Mouse (Mus musculus): ENCODE data around the gene Rras. TPM values are rescaled to one million over a fixed set of nuclear protein-coding genes. Genes with fewer than 3 reads are reported as not detected.

Gene Rras
- total RNA-seq, 2 experiments from 2014 or later: 71.2 to 73.4 TPM

DNA sequence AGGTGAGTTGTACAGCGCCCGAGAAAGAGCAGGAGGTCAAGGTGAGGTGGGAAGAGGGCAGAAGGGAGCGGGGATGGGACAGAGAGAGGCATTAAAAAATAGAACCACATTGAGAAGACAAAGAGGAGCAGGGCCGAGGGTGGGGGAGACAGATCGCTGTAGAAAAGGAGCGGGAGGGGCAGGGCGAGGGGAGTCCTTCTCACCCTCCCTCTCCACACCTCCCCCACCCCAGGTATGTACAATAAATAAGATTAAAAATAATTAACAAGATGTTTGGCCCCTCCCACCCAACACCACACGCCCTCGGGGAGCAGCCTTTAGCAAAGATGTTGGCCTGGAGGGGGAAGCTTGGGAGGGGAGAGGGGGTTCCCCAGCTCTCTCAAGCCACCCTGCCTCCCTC, 10.0 kb downstream of the Rras start:
- DNase-seq: no peak

DNA sequence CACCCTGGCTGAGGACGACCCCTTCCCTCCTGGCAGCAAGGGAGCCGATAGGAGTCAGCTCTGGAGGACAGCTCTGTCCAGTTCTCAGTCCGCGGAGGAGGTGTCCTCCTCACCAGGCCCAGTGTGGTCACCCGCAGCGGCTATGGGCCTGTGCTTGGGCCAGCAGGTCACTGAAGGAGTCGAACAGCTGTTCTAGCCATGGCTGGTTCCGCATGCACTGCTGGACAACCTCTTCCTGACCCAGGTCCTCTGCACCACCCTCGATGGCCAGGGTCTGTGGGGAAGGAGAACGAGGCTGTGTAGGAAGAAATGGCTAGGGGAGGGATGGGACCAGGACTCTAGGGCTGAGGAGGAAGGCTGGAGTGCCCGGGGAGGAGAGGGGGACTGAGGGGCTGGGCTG, 10.6 kb downstream of the Rras start:
- no peak for DNase-seq

DNA sequence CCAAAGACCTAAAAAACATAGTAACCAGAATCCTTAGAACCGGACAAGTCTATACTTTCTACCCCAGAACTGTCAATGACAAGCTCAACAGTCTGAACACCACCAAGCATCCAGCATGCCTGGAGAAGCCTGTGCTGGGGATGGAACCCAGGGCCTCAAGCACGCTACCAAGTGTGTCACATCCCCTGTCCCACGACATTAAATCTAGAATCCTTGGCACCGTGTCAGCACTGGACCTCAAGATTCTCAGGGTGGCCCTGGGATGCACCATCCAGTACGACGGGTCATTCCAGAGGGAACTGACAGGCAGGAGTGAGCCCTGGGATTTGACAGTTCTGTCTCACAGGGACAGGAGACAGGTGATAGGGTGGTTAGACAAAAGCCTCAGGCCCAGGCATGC, 12.2 kb downstream of the Rras start:
- no peak for DNase-seq

DNA sequence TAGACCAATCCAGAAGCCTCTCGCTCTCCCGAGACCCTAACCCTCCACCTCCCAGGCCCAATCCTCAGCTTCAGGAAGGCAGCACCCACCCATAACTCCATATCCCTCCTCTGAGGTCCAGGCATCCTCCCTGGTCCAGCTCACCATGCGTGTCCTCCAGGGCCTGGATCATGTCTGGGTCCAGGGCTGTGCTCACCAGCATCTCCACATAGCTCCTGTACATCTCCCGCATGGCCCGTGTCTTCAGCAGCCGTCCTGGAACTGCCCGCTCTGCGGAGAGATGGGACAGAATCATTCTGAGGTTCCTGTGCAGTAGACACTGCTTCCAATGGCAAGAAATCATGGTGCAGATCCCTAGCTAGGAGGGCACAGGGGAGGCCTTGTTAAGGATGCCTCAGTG, 13.1 kb downstream of the Rras start:
- DNase-seq: no peak

DNA sequence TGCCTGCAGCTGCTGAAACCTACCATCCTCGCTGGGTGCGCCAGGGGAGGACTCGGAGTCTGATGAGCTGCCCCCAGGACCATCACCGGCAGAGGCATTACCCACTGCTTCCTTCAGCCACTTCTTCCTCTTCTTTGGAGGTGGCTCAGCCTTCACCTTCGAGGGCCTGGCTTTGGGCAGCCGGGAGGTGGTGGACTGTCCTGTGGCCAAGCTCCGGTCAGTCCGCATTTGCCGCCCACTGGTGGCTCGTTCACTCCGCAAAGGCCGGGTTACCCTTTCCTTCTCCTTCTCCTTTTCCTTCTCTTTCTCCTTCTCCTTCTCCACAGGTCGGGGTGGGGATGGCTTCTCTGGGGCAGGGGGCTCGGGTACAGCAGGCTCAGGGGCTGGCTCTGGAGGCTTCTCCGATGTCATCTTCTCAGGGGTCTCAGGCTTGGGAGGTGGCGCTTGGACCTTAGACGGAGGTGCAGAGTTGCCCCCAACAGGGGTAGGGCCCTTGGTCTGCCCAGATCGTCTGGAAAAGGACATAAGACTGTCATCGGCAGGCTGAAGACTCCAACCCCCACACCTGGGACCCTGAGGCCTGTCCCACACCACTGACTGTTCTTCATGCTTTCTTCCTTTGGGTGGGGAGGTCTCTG, 16.1 kb downstream of the Rras start:
- DNase-seq: no peak

DNA sequence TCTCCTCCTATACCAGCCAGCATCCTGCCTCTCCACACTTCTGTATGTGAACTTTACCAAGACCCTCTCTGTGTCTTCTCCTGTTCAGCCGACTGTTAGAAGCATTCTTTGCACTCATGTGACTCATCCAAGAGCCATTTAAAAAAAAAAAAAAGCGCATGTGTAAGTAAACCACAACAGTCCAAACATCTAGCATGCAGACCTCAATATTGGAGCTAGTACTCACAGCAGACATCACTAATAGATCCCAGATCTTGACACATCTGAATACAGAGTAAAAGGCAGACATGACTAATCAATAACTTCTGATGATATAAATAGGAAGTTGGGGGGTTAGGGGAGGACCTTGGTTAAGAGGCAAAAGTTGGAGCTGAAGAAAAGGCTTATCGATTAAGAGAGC, 17.9 kb downstream of the Rras start:
- DNase-seq: no peak

DNA sequence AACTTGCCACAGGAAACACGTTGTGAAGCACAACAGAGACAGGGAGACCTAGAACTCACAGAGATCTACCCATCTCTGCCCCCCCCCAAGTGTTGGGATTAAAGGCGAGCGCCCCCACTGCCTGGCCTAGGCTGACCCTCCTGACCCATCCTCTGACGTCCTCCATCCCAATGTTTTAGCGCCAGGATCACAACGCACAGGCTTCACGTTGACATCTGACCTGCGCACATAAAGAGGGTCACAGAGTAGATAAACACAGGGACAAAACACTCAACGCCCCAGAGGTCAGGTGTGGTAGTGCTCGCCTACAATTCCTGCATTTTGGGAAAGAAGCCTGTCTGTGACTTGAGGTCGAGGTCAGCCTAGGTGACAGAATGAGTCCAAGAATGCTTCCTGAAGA, 18.9 kb downstream of the Rras start:
- no peak for DNase-seq

DNA sequence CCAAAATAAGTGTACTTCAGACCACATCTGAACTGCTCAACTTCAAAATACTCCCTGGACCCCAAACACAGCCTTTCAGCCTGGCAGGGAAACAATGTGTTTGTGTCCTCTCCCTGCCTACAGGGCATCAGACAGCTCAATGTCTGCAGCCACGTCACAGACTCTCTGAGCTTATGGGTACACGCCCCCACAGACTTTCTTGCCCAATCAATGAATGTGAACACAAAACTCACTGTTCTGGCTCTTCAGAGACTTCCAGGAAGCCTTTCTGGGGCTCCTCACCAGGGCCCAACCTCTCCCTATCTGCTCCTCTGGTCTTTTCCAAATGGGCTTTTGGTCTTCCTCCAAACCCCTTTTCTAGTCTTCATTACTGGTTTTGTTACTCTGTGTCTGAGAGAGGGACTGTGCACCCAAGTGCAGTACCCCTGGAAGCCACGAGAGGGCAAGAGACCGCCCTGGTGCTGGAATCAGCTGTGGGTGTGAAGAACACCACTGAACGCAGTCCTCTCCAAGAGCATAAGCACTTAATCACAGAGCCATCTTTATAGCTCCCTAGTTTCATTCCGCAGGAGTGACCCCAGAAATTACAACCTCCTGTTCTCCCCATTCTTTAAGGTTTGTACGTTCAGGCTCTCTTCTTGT, 20.1 kb downstream of the Rras start:
- DNase-seq: peak; percentile 78

DNA sequence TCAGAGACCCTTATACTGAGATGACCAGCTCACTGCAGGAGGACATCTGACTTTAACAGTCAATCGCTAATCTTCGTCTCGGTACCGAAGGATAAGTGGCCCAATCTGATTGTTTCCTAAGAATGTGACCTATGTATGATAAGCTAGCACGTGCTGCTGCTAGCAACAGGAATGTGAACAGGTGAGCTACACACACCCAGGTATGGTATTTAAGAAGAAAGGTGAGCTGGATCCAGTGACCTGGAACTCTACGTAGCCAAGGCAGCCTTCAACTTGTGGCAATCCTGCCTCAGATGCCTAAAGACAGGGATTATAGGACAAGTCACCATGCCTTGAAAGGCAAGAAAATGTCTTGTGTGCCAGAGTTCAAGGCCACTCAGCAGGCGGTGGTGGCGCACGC, 20.6 kb downstream of the Rras start:
- no peak for DNase-seq

DNA sequence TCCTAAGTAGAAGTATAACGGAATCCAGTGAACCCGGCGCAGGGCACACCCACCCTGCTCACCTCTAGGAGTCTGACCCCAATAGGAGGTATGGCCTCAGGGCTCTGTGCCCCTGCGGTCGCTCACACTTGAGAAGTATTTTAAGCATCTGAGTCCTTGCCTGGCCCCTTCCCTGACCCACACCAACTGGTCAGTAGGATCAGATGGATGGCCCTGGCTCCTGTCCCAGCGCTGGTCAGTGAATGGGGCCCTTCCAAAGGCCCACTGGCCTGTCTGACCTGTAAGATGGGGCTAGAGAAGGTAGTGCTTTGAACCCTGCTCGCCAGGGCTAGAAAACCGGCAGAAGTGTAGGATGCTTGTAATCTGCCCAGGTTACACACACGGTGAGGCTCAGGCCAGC, 23.1 kb downstream of the Rras start:
- no peak for DNase-seq

DNA sequence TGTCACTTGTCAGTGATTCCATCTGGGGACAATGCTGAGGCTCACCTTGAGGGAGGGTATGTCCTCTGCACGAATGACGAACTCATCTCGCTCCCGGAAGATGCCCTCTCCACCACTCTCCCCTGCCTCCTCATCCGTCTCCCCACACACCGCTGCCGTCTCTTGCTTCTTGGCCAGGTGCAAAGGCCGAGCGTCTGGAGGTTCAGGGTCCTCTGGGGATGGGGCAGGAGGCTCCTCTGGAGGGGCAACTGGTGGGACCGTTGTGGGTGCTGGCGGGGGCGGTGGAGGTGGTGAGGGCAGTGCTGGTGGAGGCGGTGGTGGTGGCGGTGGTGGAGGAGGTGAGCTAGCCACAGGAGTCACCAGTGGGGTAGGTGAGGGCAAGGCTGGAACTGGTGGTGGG, 25.5 kb downstream of the Rras start:
- DNase-seq: no peak

DNA sequence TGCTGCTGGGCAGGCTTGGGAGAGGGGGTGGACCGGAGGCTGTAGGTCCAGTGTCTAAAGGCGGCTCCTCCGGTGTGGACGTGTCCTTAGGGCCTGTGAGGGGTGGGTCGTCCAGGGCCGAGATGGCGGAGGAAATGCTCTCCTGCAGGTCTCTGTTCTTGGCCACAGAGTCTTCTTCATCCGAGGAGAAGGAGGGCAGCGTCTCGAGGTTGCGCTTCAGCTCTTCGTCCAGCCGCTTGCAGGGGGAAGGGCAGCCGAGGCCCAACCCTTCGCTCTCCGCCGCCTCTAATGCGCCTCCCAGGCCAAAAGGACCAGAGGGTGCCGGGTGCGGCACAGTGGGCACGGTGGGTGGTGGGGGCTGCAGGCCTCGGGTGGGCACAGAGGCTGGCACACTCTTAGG, 28.0 kb downstream of the Rras start:
- DNase-seq: no peak

DNA sequence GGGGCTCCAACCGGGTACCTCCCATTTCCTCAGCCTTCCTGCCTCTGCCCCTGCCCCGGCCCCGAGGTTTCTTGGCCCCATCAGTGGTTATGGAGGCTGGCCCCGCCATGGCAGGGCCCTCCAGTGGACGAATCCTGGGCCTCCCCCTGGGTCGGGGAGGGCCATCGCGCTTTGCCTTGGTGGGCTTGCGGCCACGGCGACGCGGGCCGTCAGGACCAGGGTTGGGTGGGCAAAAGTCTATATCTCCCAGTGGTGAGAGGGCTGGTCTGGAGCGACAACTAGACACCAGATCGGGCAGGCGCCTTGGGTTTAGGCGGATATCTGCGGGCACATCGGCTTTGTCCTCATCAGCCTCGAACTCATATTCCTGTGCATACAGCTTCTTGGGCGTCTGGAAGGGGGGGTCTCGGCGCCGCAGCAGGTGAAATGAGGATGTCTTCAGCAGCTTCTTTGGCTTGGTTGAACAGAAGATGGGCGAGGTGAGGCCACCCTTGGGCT, 29.1 kb downstream of the Rras start:
- DNase-seq: no peak

DNA sequence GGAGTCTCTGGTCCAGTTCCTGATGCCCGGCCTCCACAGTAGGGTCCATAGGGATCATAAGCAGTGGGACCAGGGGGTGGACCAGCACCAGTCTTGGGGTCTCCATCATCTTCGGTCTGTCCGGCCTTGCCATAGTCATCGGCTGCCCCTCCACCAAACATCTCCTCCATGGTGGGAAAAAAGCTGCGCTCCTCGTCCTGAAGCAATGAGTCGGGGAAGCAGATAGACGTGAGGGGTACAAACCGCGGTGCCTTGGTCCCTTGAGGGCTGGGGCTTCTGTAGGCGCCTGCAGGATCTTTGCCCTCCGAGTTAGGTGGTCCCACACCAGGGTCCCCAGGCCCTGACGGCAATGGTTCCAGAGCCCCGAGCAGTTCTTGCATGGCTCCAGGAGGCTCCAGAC, 29.7 kb downstream of the Rras start:
- DNase-seq: no peak

DNA sequence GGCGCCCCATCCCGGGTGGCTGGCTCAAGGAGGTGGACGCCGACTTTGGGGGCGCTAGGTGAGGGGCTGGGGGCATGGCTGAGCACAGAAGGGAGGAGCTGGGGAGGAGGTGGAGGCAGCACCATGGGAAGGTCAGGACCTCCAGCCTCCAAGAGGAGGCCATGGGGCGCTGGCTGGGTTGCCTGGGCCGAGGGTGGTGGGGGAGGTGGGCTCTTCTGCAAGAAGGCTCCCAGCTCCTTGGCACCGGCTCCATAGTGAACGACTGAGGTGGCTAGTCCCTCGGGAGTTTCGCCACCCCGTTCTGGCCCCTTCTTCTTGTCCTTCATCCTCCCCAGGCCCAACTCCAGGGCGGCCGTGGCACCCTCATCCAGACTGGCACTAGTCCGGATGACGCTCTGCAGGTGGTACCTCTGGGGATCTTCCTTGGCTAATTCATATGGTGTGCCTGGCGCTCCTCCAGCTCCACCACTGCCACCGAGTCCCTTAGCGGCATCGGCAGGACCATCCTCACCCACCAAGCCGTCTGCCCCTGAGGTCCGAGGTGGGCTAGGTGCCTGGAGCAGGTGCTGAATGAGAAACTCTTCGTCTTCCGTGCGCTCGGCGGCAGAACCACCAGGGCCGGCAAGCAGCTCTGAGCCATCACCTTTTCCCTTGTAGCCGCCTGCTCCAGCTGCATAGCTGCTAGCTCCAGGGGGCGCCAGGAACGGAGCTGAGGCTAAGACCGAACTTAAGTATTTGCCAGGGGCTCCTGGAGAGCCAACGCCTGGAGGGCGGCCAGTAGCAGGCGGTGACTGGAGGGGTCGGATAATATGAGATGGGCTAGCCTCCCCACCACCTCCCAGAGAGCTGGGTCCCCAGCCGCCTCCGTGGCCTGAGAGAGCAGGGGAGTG, 30.5 kb downstream of the Rras start:
- no peak for DNase-seq

DNA sequence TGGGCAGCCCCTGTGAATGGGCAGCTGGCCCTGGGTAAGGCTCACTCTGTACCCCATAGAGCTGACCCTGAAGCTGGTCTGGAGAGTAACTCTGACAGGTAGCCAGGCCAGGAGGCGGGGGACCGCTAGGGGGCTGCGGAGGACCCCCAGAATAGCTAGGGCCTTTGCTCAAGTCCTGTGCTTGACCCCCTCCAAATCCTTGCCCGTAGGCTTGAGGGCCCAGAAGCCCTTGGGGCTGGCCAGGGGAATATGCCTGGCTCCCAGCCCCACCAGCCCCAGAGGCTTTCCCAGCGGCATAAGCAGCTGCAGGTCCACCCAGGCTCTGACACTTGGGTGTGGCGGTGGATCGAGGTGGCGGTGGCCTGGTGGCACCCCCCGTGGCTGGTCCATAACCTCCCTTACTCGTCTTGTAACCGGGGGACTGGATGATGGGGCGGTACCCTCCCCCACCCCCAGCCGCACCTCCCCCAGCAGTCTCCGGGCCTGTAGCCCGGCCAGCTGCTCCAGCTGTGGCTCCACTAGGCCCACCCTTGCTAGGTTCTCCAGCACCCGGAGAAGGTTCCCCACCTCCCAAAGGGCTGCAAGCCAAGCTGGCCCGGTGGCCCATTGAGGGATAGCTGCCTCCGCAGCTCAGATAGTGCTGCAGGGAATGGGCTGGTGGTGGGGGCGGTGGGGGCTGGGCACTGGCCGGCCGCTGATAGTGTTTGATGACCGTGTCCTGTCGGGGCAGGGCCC, 31.3 kb downstream of the Rras start:
- DNase-seq: no peak

DNA sequence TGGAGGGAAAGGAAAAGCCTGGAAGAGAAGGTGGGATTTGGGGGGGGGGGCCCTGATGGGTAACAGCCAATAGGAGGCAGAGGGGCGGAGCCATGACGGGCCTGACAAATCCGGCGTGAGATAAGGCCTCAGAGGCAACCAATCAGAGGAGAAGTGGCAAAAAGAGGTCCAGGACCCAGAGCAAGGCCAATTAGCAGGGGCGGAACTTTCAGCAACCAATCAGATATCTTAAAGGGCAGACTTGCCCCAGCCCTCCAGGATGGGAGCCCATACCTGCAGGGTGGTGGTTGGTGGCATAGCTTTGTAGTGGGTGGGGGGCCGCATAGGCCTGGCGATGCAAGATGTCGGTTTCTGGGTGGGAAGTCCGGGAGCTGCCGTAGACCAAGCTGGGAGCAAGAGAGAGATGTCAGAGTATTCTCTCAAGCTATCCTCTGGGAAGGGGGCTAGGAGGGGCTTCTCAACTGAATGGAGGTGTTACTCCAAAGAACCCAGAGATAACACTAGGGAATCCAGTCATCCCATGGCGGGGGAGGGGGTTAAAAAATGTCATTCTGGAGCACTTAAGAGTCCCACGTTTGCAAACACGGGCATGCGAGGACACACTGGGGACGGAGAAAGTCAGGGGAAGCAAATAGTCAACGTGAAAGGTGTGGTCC, 33.3 kb downstream of the Rras start:
- peak; percentile 82 for DNase-seq

DNA sequence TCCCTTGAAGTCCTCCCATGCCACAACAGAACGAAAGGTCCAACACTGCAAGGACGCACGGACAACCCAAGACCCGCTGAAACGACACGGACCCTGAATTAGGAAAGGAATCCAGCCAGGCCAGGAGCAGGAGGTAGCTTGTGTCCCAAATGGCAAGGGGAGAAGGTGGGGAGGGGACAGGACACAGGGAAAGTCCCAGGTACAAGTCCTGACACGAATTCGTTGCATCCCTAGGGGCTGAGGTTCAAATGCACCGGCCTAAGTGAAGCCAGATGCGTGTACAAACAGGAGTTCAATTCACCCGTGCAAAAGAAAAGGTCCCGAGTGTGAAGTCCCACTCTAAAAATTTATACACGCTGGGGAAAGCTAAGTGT, 33.8 kb downstream of the Rras start:
- DNase-seq: no peak

DNA sequence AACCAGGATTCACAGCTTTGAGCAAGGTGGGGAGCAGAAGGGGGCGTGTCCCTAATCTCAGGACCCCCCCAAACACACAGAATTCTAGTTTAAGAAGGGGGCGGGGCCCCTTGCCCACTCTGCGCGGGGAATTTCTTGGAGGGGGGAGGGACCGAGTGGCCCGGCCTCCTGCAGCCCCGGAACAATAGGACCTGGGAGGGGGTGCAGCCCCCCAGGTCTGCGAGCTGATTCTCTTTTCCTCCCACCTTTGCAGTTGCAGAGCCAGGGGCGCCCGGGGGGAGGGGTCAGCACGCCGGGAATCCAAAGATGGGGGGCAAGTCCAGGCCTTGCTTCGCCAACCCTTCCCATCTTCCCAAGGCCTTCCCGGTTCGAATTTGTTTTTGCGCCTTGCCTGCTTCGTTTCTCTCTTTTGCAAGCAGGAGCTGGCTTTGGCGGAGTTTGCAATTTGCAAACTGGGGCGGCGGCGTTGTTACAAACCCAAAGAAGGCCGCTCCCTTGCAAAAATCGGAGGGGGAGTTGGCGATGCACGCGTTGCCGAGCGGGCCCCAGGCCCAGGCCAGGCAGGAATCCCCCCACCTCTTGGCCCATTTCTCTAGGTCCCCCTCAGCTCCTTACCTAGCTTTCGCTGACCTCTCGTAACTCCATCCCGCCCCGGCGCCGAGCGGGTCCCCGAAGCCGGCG, 34.6 kb downstream of the Rras start:
- DNase-seq: peak; percentile 54

DNA sequence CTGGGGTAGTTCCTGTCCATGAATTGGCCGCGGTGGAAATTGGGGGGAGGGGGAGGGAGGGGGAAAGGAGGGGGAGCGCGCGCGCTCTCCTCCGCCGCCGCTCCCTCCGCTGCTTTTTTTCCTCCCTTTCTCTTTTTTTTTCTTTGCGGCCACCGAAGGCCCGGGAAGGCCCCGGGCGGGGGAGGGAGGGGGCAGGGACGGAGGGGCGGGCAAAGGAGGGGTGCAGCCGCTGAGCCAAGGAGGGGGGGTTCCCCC, 35.0 kb downstream of the Rras start, which contains the start of gene Prr12:
Prr12 (minus strand) TSS at position 20 of the 255 bp plus-strand sequence.
- DNase-seq: no peak

DNA sequence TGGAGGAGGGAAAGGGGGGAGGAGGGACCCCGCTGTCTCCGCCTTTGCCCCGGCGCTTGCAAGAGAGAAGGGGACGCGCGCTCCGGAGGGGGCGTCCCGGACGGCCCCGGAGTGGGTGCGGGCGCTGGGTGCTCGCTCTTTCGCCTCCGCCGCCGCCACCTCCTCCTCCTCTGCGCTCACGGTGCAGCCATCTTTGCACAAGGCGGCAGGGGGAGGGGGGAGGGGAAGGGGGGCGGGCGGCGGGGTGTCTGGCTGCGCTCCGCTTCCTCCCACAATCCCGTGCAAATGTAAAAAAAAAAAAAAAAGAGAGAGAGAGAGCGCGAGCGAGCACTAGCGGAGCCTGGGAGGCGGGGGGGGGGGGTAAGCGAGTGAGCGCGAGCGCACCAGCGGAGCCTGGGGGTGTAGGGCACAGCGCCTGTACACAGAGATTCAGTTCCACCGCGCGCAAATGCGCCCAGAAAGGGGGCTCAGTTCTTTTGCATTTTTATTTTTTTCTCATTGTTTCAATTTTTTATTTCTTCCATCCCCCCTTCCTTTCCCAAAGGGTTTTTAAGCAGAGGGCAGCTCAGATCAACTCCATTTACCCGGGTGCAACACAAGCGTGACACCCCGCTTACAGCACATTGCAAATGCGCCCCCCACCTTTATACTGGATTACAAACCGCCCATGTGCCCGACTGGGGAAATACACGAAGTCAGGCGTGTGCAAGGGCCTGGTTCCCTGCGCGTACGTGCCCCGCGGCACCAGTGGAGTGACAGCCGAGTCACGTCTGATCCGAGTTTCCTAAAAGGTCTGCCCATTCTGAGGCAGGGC, 35.6 kb downstream of the Rras start:
- peak; percentile 74 for DNase-seq

All from heart, postnatal 4 days (tissue).